Mouse (Mus musculus) embryonic facial prominence, embryonic 11.5 days (tissue): ENCODE measurements around the gene Pgbd5. TPM values are rescaled to one million over a fixed set of nuclear protein-coding genes. Genes with fewer than 3 reads are reported as not detected.
A peak's percentile ranks its signal among the peaks of the same experiment; 100 is the strongest.

Source experiments
- ATAC-seq: fragments of 200-750 bp; cut with Nextera tagmentation; replicated peaks from 2 replicates; pipeline ENCODE4 v1.8.0; 2017; ENCODE audit warnings: low read depth; ENCODE audit not compliant: insufficient number of reproducible peaks, low FRiP score, low TSS enrichment
- DNase-seq: peaks from one replicate; pipeline ENCODE4 v3.0.0-alpha.2; 2015; ENCODE audit warnings: low spot score
- H3K27ac ChIP-seq: fragments of 300-500 bp; sonication (generic); replicated peaks from 2 replicates; pipeline ENCODE4 v1.5.1; 2014; ENCODE audit warnings: mild to moderate bottlenecking, low read depth, low read length, control low read depth
- H3K27me3 ChIP-seq: fragments of 300-500 bp; sonication (generic); 2 replicates; pipeline ENCODE4 v1.6.1; 2014; ENCODE audit warnings: mild to moderate bottlenecking, low read length, moderate library complexity, mixed read lengths; ENCODE audit not compliant: control insufficient read depth, insufficient read depth
- H3K36me3 ChIP-seq: fragments of 300-500 bp; sonication (generic); replicated peaks from 2 replicates; pipeline ENCODE4 v1.6.1; 2014; ENCODE audit warnings: low read depth, mild to moderate bottlenecking, low read length, moderate library complexity, mixed read lengths; ENCODE audit not compliant: control insufficient read depth, insufficient read depth
- H3K4me1 ChIP-seq: fragments of 300-500 bp; sonication (generic); 2 replicates; pipeline ENCODE4 v1.6.1; 2014; ENCODE audit warnings: low read length, mixed read lengths; ENCODE audit not compliant: control insufficient read depth, insufficient read depth
- H3K4me2 ChIP-seq: fragments of 300-500 bp; sonication (generic); 2 replicates; pipeline ENCODE4 v1.6.1; 2014; ENCODE audit warnings: low read depth, mild to moderate bottlenecking, control low read depth, low read length, moderate library complexity
- H3K4me3 ChIP-seq: fragments of 300-500 bp; sonication (generic); 2 replicates; pipeline ENCODE4 v1.5.1; 2014; ENCODE audit warnings: low read depth, low read length, control low read depth
- H3K9ac ChIP-seq: fragments of 300-500 bp; sonication (generic); replicated peaks from 2 replicates; pipeline ENCODE4 v1.6.1; 2014; ENCODE audit warnings: mild to moderate bottlenecking, control low read depth, low read length
- H3K9me3 ChIP-seq: fragments of 300-500 bp; sonication (generic); replicated peaks from 2 replicates; pipeline ENCODE4 v1.6.1; 2016; ENCODE audit warnings: mild to moderate bottlenecking, low read length, inconsistent platforms, mixed read lengths; ENCODE audit not compliant: control insufficient read depth
- WGBS: fragments of 180-500 bp; shearing (Covaris S2); extraction: QIAGEN DNeasy Blood & Tissue Kit; methylation state at CpG from one replicate; pipeline ENCODE4 v1.1.7; 2014; 5-methylcytosine and 5-hydroxymethylcytosine counted together
- polyA plus RNA-seq: library from polyadenylated mRNA; unstranded; fragments of >200 nt; fragmentation: Nextera tagmentation; extraction: Ambion mirVana; gene quantifications from 2 replicates; pipeline ENCODE4 v1.2.1, GENCODE M21; 2014

The Pgbd5 gene
- polyA plus RNA-seq, 1 experiment from 2014 or later = 2.3 TPM

GRCm38 (mm10) chr8:124379289-124379688, 60.2 kb downstream of the Pgbd5 start:
- Histone ChIP-seq H3K4me2 (no peak overlapping the region), H3K9ac (no peak overlapping the region), H3K36me3 (no peaks in the 10 kb centered on the region), H3K4me1 (no peaks in the 10 kb centered on the region), H3K4me3 (no peak overlapping the region), H3K27me3 (no peaks in the 10 kb centered on the region), H3K9me3 (no peaks in the 10 kb centered on the region), H3K27ac (no peak overlapping the region)
- 61% methylated on average over 6 of the region's 6 CpGs for WGBS
- DNase-seq (no peak), ATAC-seq (no peak)

GRCm38 (mm10) chr8:124376406-124376805, 63.1 kb downstream of the Pgbd5 start:
- H3K36me3 ChIP-seq = no peaks in the 10 kb centered on the region
- WGBS = 87% methylated on average over 12 of the region's 12 CpGs

GRCm38 (mm10) chr8:124375727-124376126, 63.7 kb downstream of the Pgbd5 start:
- Histone ChIP-seq H3K27me3 (no peaks in the 10 kb centered on the region), H3K4me1 (no peaks in the 10 kb centered on the region), H3K4me3 (no peak overlapping the region), H3K9ac (no peak overlapping the region), H3K36me3 (no peaks in the 10 kb centered on the region), H3K27ac (no peak overlapping the region), H3K9me3 (no peaks in the 10 kb centered on the region), H3K4me2 (no peak overlapping the region)
- DNase-seq (no peak), ATAC-seq (no peak)
- 83% methylated on average over 9 of the region's 9 CpGs for WGBS

More at GRCm38 (mm10) chr8:124376406-124376805, 63.1 kb downstream of the Pgbd5 start:
- DNase-seq = no peak
- no peak overlapping the region for H3K4me3 ChIP-seq
- H3K27ac ChIP-seq = no peak overlapping the region
- no peaks in the 10 kb centered on the region for H3K27me3 ChIP-seq
- H3K4me2 ChIP-seq = no peak overlapping the region
- H3K9ac ChIP-seq = no peak overlapping the region
- H3K9me3 ChIP-seq = no peaks in the 10 kb centered on the region
- ATAC-seq = no peak
- no peaks in the 10 kb centered on the region for H3K4me1 ChIP-seq

- Histone ChIP-seq H3K36me3 (no peaks in the 10 kb centered on the region), H3K9ac (no peak overlapping the region)
Observed at GRCm38 (mm10) chr8:124375168-124375567, 64.3 kb downstream of the Pgbd5 start.

GRCm38 (mm10) chr8:124373753-124374152, 65.7 kb downstream of the Pgbd5 start:
- H3K36me3 ChIP-seq = no peaks in the 10 kb centered on the region
- no peak overlapping the region for H3K4me3 ChIP-seq
- no peaks in the 10 kb centered on the region for H3K9me3 ChIP-seq
- no peak overlapping the region for H3K27ac ChIP-seq
- no peak overlapping the region for H3K9ac ChIP-seq
- ATAC-seq (no peak), DNase-seq (no peak)
- no peaks in the 10 kb centered on the region for H3K27me3 ChIP-seq
- 89% methylated on average over 5 of the region's 5 CpGs for WGBS
- no peaks in the 10 kb centered on the region for H3K4me1 ChIP-seq
- H3K4me2 ChIP-seq = no peak overlapping the region

More at GRCm38 (mm10) chr8:124375168-124375567, 64.3 kb downstream of the Pgbd5 start:
- H3K27me3 ChIP-seq = no peaks in the 10 kb centered on the region
- H3K4me2 ChIP-seq = no peak overlapping the region
- H3K27ac ChIP-seq = no peak overlapping the region
- 78% methylated on average over 6 of the region's 6 CpGs for WGBS
- no peaks in the 10 kb centered on the region for H3K4me1 ChIP-seq
- DNase-seq (no peak), ATAC-seq (no peak)
- H3K4me3 ChIP-seq = no peak overlapping the region
- no peaks in the 10 kb centered on the region for H3K9me3 ChIP-seq

GRCm38 (mm10) chr8:124371410-124372123, 67.9 kb downstream of the Pgbd5 start:
- no peaks in the 10 kb centered on the region for H3K9me3 ChIP-seq
- ATAC-seq = no peak
- H3K27ac ChIP-seq = no peak overlapping the region
- DNase-seq = no peak
- H3K36me3 ChIP-seq = no peaks in the 10 kb centered on the region
- H3K4me3 ChIP-seq = no peak overlapping the region
- H3K4me2 ChIP-seq = no peak overlapping the region
- no peaks in the 10 kb centered on the region for H3K27me3 ChIP-seq
- 91% methylated on average over 19 of the region's 23 CpGs for WGBS
- H3K4me1 ChIP-seq = no peaks in the 10 kb centered on the region
- H3K9ac ChIP-seq = no peak overlapping the region

GRCm38 (mm10) chr8:124370422-124371183, 68.9 kb downstream of the Pgbd5 start:
- ATAC-seq (no peak), DNase-seq (no peak)
- Histone ChIP-seq H3K9ac (no peak overlapping the region), H3K36me3 (no peaks in the 10 kb centered on the region), H3K4me3 (no peak overlapping the region), H3K9me3 (no peaks in the 10 kb centered on the region), H3K27me3 (no peaks in the 10 kb centered on the region), H3K27ac (no peak overlapping the region), H3K4me2 (no peak overlapping the region), H3K4me1 (no peaks in the 10 kb centered on the region)
- WGBS = 81% methylated on average over 17 of the region's 17 CpGs

- WGBS = 25% methylated on average over 8 of the region's 8 CpGs
- ATAC-seq (no peak), DNase-seq (peak; percentile 86)
- H3K9ac ChIP-seq = no peak overlapping the region
- no peaks in the 10 kb centered on the region for H3K9me3 ChIP-seq
- H3K27ac ChIP-seq = no peak overlapping the region
- H3K4me1 ChIP-seq = no peaks in the 10 kb centered on the region
- no peak overlapping the region for H3K4me2 ChIP-seq
- H3K4me3 ChIP-seq = no peak overlapping the region
- no peaks in the 10 kb centered on the region for H3K27me3 ChIP-seq
- no peaks in the 10 kb centered on the region for H3K36me3 ChIP-seq
Observed at GRCm38 (mm10) chr8:124368213-124368612, 71.2 kb downstream of the Pgbd5 start.
